Mouse (Mus musculus) kidney, adult 2 months (tissue): Measurements from ENCODE around the gene Gm10720.
"Not testable (repeated sequence)": the region's sequence is repeated elsewhere in the genome, so short reads cannot be mapped to it uniquely, and the experiment has no call there.

Experiments
- CTCF ChIP-seq: fragments of 200-500 bp; conservative IDR thresholded peaks from 2 replicates; pipeline ENCODE4 v1.5.1; 2011; ENCODE audit warnings: low read depth, mild to moderate bottlenecking, control low read depth, low read length, moderate library complexity, mixed read lengths; ENCODE audit not compliant: insufficient read depth, insufficient read length
- POLR2A ChIP-seq: fragments of 200-500 bp; IDR thresholded peaks from one replicate; pipeline ENCODE4 v1.6.1; 2011; ENCODE audit warnings: low read depth, low read length, control low read depth

DNA sequence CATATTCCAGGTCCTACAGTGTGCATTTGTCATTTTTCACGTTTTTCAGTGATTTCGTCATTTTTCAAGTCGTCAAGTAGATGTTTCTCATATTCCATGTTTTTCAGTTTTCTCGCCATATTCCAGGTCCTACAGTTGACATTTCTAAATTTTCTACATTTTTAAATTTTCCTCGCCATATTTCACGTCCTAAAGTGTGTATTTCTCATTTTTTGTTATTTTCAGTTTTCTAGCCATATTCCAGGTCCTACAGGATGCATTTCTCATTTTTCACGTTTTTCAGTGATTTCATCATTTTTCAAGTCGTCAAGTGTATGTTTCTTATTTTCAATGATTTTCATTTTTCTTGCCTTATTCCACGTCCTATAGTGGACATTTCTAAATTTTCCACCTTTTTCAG, 11.3 kb downstream of the Gm10720 start:
- not testable (repeated sequence) for TF ChIP-seq CTCF, POLR2A
